Mouse (Mus musculus) common myeloid progenitor, adult 5-6 weeks (primary cell): ENCODE data around the gene Rubcn. TPM values are rescaled to one million over a fixed set of nuclear protein-coding genes. Genes with fewer than 3 reads are reported as not detected.
"Not testable (repeated sequence)": the region's sequence is repeated elsewhere in the genome, so short reads cannot be mapped to it uniquely, and the experiment has no call there.

Experiments
- ATAC-seq: replicated peaks from 2 replicates; pipeline ENCODE4 v1.8.0; 2016; ENCODE audit warnings: low read depth, mild to moderate bottlenecking, moderate TSS enrichment, inconsistent platforms; ENCODE audit not compliant: poor library complexity, severe bottlenecking
- total RNA-seq: library from RNA; stranded (forward); fragments of 200-1000, 187-1606 nt; gene quantifications from 2 replicates; pipeline ENCODE4 v1.2.3, GENCODE M21; 2017

Rubcn gene
- total RNA-seq, 1 experiment from 2014 or later: 12.7 TPM

- not testable (repeated sequence) for ATAC-seq
These were observed 2.3 kb downstream of the Rubcn start for GRCm38 (mm10) chr16:32875281-32875680.

GRCm38 (mm10) chr16:32873366-32873765 lies 4.2 kb downstream of the Rubcn start:
- ATAC-seq: no peak

GRCm38 (mm10) chr16:32870231-32870630 lies 7.3 kb downstream of the Rubcn start:
- ATAC-seq: no peak

GRCm38 (mm10) chr16:32867919-32868552 lies 9.5 kb downstream of the Rubcn start:
- peak; percentile 99 for ATAC-seq

- no peak for ATAC-seq
These were observed 10.9 kb downstream of the Rubcn start for GRCm38 (mm10) chr16:32866713-32867112.

GRCm38 (mm10) chr16:32865401-32865800 lies 12.2 kb downstream of the Rubcn start:
- no peak for ATAC-seq

GRCm38 (mm10) chr16:32861813-32862385 lies 15.7 kb downstream of the Rubcn start:
- no peak for ATAC-seq

- no peak for ATAC-seq
These were observed 18.6 kb downstream of the Rubcn start for GRCm38 (mm10) chr16:32858771-32859636.

- ATAC-seq: no peak
These were observed 19.2 kb downstream of the Rubcn start for GRCm38 (mm10) chr16:32858356-32858755.

GRCm38 (mm10) chr16:32856751-32857150 lies 20.8 kb downstream of the Rubcn start:
- ATAC-seq: no peak

- peak; percentile 79 for ATAC-seq
These were observed 23.5 kb downstream of the Rubcn start for GRCm38 (mm10) chr16:32854050-32854571.

- no peak for ATAC-seq
These were observed 24.0 kb downstream of the Rubcn start for GRCm38 (mm10) chr16:32853492-32854049.

- no peak for ATAC-seq
These were observed 28.3 kb downstream of the Rubcn start for GRCm38 (mm10) chr16:32849042-32849830.

- no peak for ATAC-seq
These were observed 30.5 kb downstream of the Rubcn start for GRCm38 (mm10) chr16:32847103-32847502.

GRCm38 (mm10) chr16:32831501-32831900 lies 46.1 kb downstream of the Rubcn start:
- ATAC-seq: no peak

- ATAC-seq: no peak
These were observed 48.5 kb downstream of the Rubcn start for GRCm38 (mm10) chr16:32829104-32829503.

GRCm38 (mm10) chr16:32826521-32826920 lies 51.0 kb downstream of the Rubcn start:
- ATAC-seq: no peak

- ATAC-seq: no peak
These were observed 52.2 kb downstream of the Rubcn start for GRCm38 (mm10) chr16:32825380-32825779.

- ATAC-seq: no peak
These were observed 53.5 kb downstream of the Rubcn start for GRCm38 (mm10) chr16:32824061-32824460.

GRCm38 (mm10) chr16:32823487-32823886 lies 54.1 kb downstream of the Rubcn start:
- no peak for ATAC-seq
